ENCODE assay signal across 7 mouse cellular contexts in the genomic region with DNA sequence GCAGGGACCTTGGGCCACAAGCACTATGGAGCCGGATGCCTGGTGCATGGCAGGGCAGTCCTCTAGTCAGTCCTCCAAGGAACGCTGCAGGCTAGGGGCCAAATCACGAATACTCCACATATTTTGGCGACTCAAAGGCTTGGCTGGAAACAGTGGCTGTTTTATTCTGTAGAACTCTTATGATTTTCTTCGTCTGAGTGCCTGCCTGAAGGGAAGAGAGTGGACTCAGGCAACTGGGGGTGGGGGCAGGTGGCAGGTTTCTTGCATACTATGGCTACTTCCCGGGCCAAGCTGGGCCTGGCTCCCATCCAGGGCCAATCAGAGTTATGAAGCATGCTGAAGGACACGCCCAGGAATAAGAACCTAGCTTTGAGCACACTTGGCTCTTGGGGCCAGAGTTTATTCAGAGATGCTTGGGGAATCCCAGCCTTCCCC. TPM values are rescaled to one million over a fixed set of nuclear protein-coding genes. Genes with fewer than 3 reads are reported as not detected.
DNase-seq lines count a peak whose midpoint lies in the region; ATAC-seq and TF ChIP-seq lines count a peak whose summit lies in the region.

No protein-coding gene starts in this region.

- H3K9ac ChIP-seq in neural tube, embryonic 13.5 days: no peak overlapping the region
- no peak overlapping the region for H3K9ac ChIP-seq in neural tube, embryonic 15.5 days (replicated peaks)

- no peaks in the 10 kb centered on the region for H3K36me3 ChIP-seq in neural tube, embryonic 13.5 days
- H3K36me3 ChIP-seq in neural tube, embryonic 15.5 days: peaks cover 1% of the 10 kb centered on the region; the same call in 1 of the 2 replicates
- H3K36me3 ChIP-seq in heart, embryonic 10.5 days: peaks cover 2% of the 10 kb centered on the region; the same call in 1 of the 2 replicates

- no peak for TF ChIP-seq CTCF in left cerebral cortex, adult 2 months (IDR thresholded peaks at IDR 0.05)

- intact Hi-C loops in left cerebral cortex, adult 2 months (cut with DNase I): no loop called here

- no peak for DNase-seq in heart, embryonic 10.5 days (ENCODE audit: low spot score)
- DNase-seq in kidney, postnatal 14 days: peak; percentile 71
- peak; percentile 76 for DNase-seq in testis, postnatal 10 days (ENCODE audit: low spot score)
- no peak for DNase-seq in left cerebral cortex, adult 2 months (ENCODE audit: extremely low spot score in 1 of 2, low spot score in 2 of 2)

- no peaks in the 10 kb centered on the region for H3K27me3 ChIP-seq in neural tube, embryonic 13.5 days
- H3K27me3 ChIP-seq in neural tube, embryonic 15.5 days (replicated peaks): no peaks in the 10 kb centered on the region
- 0 out of 2 replicates have a peak, but pooled peaks cover 8% of the 10 kb centered on the region for H3K27me3 ChIP-seq in heart, embryonic 10.5 days (ENCODE audit: insufficient read depth, poor library complexity, severe bottlenecking)

- no peaks in the 10 kb centered on the region for H3K9me3 ChIP-seq in neural tube, embryonic 13.5 days
- no peaks in the 10 kb centered on the region for H3K9me3 ChIP-seq in neural tube, embryonic 15.5 days (replicated peaks)
- no peaks in the 10 kb centered on the region for H3K9me3 ChIP-seq in heart, embryonic 10.5 days

- H3K4me2 ChIP-seq in neural tube, embryonic 13.5 days: no peak overlapping the region
- H3K4me2 ChIP-seq in neural tube, embryonic 15.5 days: no peak overlapping the region

- peak; percentile 49; the same call in 1 of the 2 replicates for ATAC-seq in neural tube, embryonic 13.5 days (ENCODE audit: low read depth)
- no peak for ATAC-seq in neural tube, embryonic 15.5 days (ENCODE audit: low FRiP score)
- no peak for ATAC-seq in erythroblast, adult 5-6 weeks (replicated peaks; ENCODE audit: low FRiP score, poor library complexity, severe bottlenecking)

- H3K27ac ChIP-seq in neural tube, embryonic 13.5 days (replicated peaks): no peak overlapping the region; the same call in 1 of the 2 replicates
- H3K27ac ChIP-seq in neural tube, embryonic 15.5 days (replicated peaks): no peak overlapping the region
- H3K27ac ChIP-seq in heart, embryonic 10.5 days: 0 out of 2 replicates have a peak overlapping the region, but pooled peaks have one; percentile 42
- no peak overlapping the region for H3K27ac ChIP-seq in left cerebral cortex, adult 2 months

- peaks cover 14% of the 10 kb centered on the region for H3K4me1 ChIP-seq in neural tube, embryonic 13.5 days (replicated peaks)
- peaks cover 18% of the 10 kb centered on the region for H3K4me1 ChIP-seq in neural tube, embryonic 15.5 days
- peaks cover 34% of the 10 kb centered on the region for H3K4me1 ChIP-seq in heart, embryonic 10.5 days

- H3K4me3 ChIP-seq in neural tube, embryonic 13.5 days: no peak overlapping the region
- no peak overlapping the region for H3K4me3 ChIP-seq in neural tube, embryonic 15.5 days (replicated peaks)
- H3K4me3 ChIP-seq in heart, embryonic 10.5 days: no peak overlapping the region
- H3K4me3 ChIP-seq in left cerebral cortex, adult 2 months: no peak overlapping the region

- WGBS in neural tube, embryonic 13.5 days: 70% methylated on average over 7 of the region's 7 CpGs
- WGBS in neural tube, embryonic 15.5 days: 50% methylated on average over 7 of the region's 7 CpGs
- WGBS in heart, embryonic 10.5 days: 56% methylated on average over 7 of the region's 7 CpGs

RNA-seq across cellular contexts. Expression of a gene that starts 27.1 kb away (rescaled TPM):
- 17.6 and 19.5 TPM in 2 replicates for polyA plus RNA-seq in neural tube, embryonic 13.5 days (2015; fragmentation: Nextera tagmentation; extraction: Ambion mirVana)
- 28.2 and 35.1 TPM in 2 replicates for polyA plus RNA-seq in neural tube, embryonic 15.5 days (2015; fragmentation: Nextera tagmentation; extraction: Ambion mirVana)
- polyA plus RNA-seq in heart, embryonic 10.5 days (2016; fragmentation: Nextera tagmentation; extraction: Ambion mirVana): 22.5 and 23.6 TPM in 2 replicates
- total RNA-seq in erythroblast, adult 5-6 weeks (2015; ENCODE audit: low replicate concordance): not detected in 2 replicates
- not detected in 2 replicates for total RNA-seq in erythroblast, adult 5-6 weeks (2017; ENCODE audit: low replicate concordance)
- 10 to 100 TPM; 52.1 to 53.0 TPM for total RNA-seq in left cerebral cortex, adult 2 months (2021)

Comparison
In these comparisons a context has a peak if more than half of its experiments do, and no peak if none do; other contexts are left out.
1. DNase-seq: peak in kidney, postnatal 14 days (single experiment) and testis, postnatal 10 days (single experiment); none in heart, embryonic 10.5 days (single experiment) and left cerebral cortex, adult 2 months (0 of 2).